Mouse (Mus musculus) intestine, postnatal 0 days (tissue): ENCODE results near the gene Ern1. TPM values are rescaled to one million over a fixed set of nuclear protein-coding genes. Genes with fewer than 3 reads are reported as not detected.

Experiments
- ATAC-seq: fragments of 200-750 bp; cut with Nextera tagmentation; 2 replicates; pipeline ENCODE4 v1.8.0; 2017; ENCODE audit warnings: mild to moderate bottlenecking, moderate TSS enrichment, moderate library complexity
- H3K27ac ChIP-seq: fragments of 300-500 bp; sonication (generic); 2 replicates; pipeline ENCODE4 v1.5.1; 2014; ENCODE audit warnings: mild to moderate bottlenecking, low read depth, low read length, moderate library complexity
- H3K27me3 ChIP-seq: fragments of 300-500 bp; sonication (generic); replicated peaks from 2 replicates; pipeline ENCODE4 v1.6.1; 2014; ENCODE audit warnings: low read length, mixed read lengths; ENCODE audit not compliant: control insufficient read depth, insufficient read depth
- H3K36me3 ChIP-seq: fragments of 300-500 bp; sonication (generic); 2 replicates; pipeline ENCODE4 v1.6.1; 2014; ENCODE audit warnings: mild to moderate bottlenecking, moderate library complexity; ENCODE audit not compliant: control insufficient read depth, insufficient read depth
- H3K4me1 ChIP-seq: fragments of 300-500 bp; sonication (generic); replicated peaks from 2 replicates; pipeline ENCODE4 v1.6.1; 2014; ENCODE audit warnings: antibody characterized with exemption, low read length, mixed read lengths; ENCODE audit not compliant: control insufficient read depth, insufficient read depth
- H3K4me2 ChIP-seq: fragments of 300-500 bp; sonication (generic); replicated peaks from 2 replicates; pipeline ENCODE4 v1.6.1; 2014; ENCODE audit warnings: low read depth, mild to moderate bottlenecking, moderate library complexity
- H3K4me3 ChIP-seq: fragments of 300-500 bp; sonication (generic); 2 replicates; pipeline ENCODE4 v1.5.1; 2014; ENCODE audit warnings: low read depth, low read length
- H3K9ac ChIP-seq: fragments of 300-500 bp; sonication (generic); 2 replicates; pipeline ENCODE4 v1.6.1; 2014; ENCODE audit warnings: mild to moderate bottlenecking, low read depth, low read length
- H3K9me3 ChIP-seq: fragments of 300-500 bp; sonication (generic); 2 replicates; pipeline ENCODE4 v1.6.1; 2016; ENCODE audit warnings: mixed run types; ENCODE audit not compliant: control insufficient read depth
- CTCF ChIP-seq: sonication (generic); IDR thresholded peaks from 2 replicates; pipeline ENCODE4 v1.5.1; 2016; ENCODE audit warnings: low read depth, mild to moderate bottlenecking, control low read depth, antibody characterized with exemption, moderate library complexity
- WGBS: fragments of 180-500 bp; shearing (Covaris S2); extraction: QIAGEN DNeasy Blood & Tissue Kit; methylation state at CpG from one replicate; pipeline ENCODE4 v1.1.7; 2014; 5-methylcytosine and 5-hydroxymethylcytosine counted together
- polyA plus RNA-seq: library from polyadenylated mRNA; unstranded; fragments of >200 nt; fragmentation: Nextera tagmentation; extraction: Ambion mirVana; gene quantifications from 2 replicates; pipeline ENCODE4 v1.2.1, GENCODE M21; 2015

The Ern1 gene
- polyA plus RNA-seq, 1 experiment from 2014 or later: 1.6 TPM

DNA sequence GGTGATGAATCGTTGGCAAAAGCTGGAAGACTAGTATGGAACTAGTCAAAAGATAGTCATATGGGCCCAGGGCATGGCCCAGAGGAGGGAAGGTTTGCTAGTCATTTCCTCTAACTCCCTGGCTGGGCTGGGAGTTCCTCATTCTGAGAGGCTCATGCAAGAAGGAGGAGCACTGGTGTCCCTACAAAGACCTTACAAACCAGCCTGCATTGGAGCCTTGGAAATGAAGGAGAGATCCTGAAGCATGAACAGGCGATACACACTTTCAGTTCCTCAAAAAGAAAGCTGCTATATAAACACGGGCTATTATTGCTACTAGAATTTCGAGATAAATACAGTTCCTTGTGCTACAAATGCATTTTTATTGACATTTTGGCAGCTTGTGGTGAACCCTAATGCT is 59.5 kb downstream of the Ern1 start:
- peaks cover 7% of the 10 kb centered on the region for H3K36me3 ChIP-seq
- H3K27ac ChIP-seq: no peak overlapping the region
- no peak overlapping the region for H3K9ac ChIP-seq
- WGBS: 68% methylated on average over 4 of the region's 4 CpGs
- H3K4me1 ChIP-seq: no peaks in the 10 kb centered on the region
- no peak for TF ChIP-seq CTCF
- H3K4me2 ChIP-seq: no peak overlapping the region
- H3K9me3 ChIP-seq: no peaks in the 10 kb centered on the region
- ATAC-seq: no peak
- no peaks in the 10 kb centered on the region for H3K27me3 ChIP-seq
- H3K4me3 ChIP-seq: no peak overlapping the region

DNA sequence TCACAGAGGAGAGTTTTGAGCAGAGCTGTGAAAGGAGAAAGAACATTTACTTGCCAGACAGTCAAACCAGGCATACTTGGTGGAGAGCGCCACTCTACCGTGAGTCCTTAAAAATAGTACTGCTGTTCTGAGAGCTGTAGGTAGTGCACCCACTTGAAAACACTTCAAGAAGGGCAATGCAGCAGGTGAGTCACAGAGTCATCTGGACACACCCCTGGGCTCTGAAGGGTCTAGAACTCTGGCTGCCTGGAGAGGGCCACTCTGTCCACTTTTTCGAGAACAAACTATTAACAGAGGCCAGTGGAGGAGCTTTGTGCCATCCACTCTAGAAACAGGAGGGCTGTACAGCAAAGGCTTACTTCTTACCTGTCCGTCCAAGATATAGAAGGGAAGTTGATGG is 61.2 kb downstream of the Ern1 start:
- no peak for TF ChIP-seq CTCF
- H3K9me3 ChIP-seq: no peaks in the 10 kb centered on the region
- WGBS: 94% methylated on average over 4 of the region's 4 CpGs

DNA sequence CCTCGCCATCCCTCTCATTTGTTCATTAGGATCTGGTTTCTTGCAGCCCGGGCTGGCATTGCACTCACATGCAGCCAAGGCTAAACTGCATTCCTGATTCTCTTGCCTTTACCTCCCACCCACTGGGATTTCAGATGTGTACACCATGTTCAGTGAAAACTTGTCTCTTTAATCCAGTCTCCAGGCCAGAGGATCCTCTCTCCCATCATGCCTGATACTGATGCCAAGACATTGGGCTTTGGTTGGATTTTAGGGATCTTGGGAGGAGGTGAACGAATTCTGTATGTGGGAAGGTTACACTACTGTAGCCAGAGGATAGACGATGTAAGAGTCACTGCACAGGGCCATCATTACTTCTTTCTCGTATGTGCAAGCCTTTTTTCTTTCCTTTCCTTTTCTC is 62.5 kb downstream of the Ern1 start:
- H3K36me3 ChIP-seq: peaks cover 23% of the 10 kb centered on the region
- H3K4me1 ChIP-seq: no peaks in the 10 kb centered on the region
- no peak overlapping the region for H3K4me3 ChIP-seq
- H3K9me3 ChIP-seq: no peaks in the 10 kb centered on the region
- no peak overlapping the region for H3K9ac ChIP-seq
- H3K27me3 ChIP-seq: no peaks in the 10 kb centered on the region
- TF ChIP-seq CTCF: no peak
- no peak overlapping the region for H3K4me2 ChIP-seq
- no peak for ATAC-seq
- 95% methylated on average over 5 of the region's 5 CpGs for whole genome bisulfite sequencing
- no peak overlapping the region for H3K27ac ChIP-seq

More for the DNA sequence above, 61.2 kb downstream of the Ern1 start:
- no peak for ATAC-seq
- H3K27ac ChIP-seq: no peak overlapping the region
- no peak overlapping the region for H3K4me2 ChIP-seq
- peaks cover 18% of the 10 kb centered on the region for H3K36me3 ChIP-seq
- no peaks in the 10 kb centered on the region for H3K27me3 ChIP-seq
- no peak overlapping the region for H3K4me3 ChIP-seq
- no peak overlapping the region for H3K9ac ChIP-seq
- H3K4me1 ChIP-seq: no peaks in the 10 kb centered on the region

DNA sequence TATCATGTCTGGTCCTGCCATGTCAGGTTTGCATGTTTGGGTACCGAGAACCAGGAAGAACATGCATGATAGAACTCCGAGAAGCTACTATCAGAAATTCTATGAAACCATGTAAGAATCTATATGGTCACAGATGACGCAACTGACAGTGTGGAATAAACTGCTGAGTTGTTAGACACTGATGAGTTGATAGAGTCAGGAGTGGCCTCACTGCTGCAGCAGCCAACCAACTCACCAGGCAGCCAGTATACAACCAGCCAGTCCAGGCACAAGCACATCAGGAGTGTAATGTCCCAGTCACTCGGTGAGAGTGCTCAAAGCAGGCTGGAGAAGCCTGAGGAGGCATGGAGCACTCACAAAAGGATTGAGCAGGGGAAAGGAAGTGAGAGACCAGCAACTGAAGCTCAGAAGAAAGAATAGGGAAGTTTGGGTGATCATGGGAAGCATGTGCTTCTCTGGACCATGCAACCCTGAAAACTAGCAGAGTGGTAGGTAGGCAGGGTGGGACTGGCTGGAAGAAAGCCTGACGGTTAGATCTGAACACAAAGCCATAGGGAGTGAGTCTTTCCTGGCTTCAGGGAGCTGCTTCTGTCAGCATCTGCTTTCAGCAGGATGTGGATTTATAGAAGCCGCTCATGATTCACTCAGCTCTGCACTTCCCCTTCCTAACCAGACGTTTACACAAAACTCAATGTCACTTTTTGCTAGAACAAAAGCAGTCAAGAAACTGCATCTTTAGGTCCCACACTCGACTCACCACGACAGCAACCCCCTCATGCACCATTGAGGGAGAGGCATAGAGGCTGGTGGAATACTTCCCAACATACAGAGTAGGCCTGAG is 68.2 kb downstream of the Ern1 start:
- WGBS: 68% methylated on average over 9 of the region's 9 CpGs
- H3K27me3 ChIP-seq: no peaks in the 10 kb centered on the region
- no peaks in the 10 kb centered on the region for H3K4me1 ChIP-seq
- no peaks in the 10 kb centered on the region for H3K9me3 ChIP-seq
- H3K4me2 ChIP-seq: no peak overlapping the region
- peak overlapping the region; percentile 37; the same call in 1 of the 2 replicates for H3K27ac ChIP-seq
- H3K9ac ChIP-seq: no peak overlapping the region
- no peak for TF ChIP-seq CTCF
- no peak overlapping the region for H3K4me3 ChIP-seq
- peaks cover 29% of the 10 kb centered on the region; the same call in 1 of the 2 replicates for H3K36me3 ChIP-seq
- peak; percentile 56; the same call in 1 of the 2 replicates for ATAC-seq

DNA sequence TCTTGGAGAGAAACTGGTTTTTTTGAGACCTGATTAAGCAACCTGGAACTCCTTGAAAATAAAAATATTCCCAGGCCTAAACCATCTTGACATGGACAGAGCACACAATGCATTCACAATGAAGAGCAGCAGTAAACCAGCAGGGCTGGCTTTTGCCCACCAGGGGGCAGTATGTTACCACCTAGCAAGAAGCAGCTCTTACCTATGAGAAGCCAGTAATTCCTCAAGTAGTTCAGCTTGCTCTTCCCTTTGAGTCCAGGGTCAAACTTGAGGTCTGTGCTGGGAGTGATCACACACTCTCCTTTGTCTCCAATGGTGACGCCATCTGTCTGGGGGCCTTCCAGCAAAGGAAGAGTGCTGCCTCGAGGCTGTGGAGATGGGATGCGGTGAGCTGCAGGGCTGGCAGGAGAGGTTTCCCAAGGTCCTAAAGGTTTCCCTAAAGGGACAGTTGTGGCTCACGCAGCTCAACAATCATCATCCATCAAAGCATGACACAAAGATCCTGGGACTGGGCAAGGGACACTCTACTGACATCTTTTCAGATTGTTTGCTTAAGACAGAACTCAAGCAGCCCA is 68.9 kb downstream of the Ern1 start:
- Histone ChIP-seq H3K4me3 (no peak overlapping the region), H3K27me3 (no peaks in the 10 kb centered on the region), H3K36me3 (peaks cover 35% of the 10 kb centered on the region), H3K4me2 (no peak overlapping the region), H3K4me1 (no peaks in the 10 kb centered on the region), H3K27ac (no peak overlapping the region), H3K9me3 (no peaks in the 10 kb centered on the region), H3K9ac (peak overlapping the region; percentile 31; the same call in 1 of the 2 replicates)
- WGBS: 43% methylated on average over 4 of the region's 4 CpGs
- peak; percentile 57 for ATAC-seq
- TF ChIP-seq CTCF: peak; percentile 99

DNA sequence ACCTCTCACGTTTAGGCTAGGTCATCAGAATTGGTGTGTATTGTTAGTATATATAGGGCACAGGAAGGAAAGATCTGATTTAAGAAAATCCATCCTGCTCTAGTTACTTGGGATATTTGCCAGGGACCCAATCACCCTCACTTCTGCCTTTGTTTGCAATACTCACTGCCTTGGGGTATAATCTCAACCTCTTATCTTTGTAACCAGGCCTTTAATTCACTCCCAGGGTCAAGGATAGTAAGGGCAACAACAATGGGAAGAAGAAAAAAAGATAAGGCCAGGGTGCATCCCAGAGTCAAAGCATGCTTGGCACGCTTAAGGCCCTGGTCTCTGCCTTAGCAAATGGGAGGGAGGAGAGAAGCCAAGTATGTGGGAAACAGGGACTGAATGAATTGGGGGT is 69.8 kb downstream of the Ern1 start:
- Histone ChIP-seq H3K4me1 (no peaks in the 10 kb centered on the region), H3K9ac (no peak overlapping the region), H3K36me3 (peaks cover 30% of the 10 kb centered on the region), H3K4me2 (no peak overlapping the region), H3K27ac (no peak overlapping the region), H3K9me3 (no peaks in the 10 kb centered on the region), H3K4me3 (no peak overlapping the region), H3K27me3 (no peaks in the 10 kb centered on the region)
- no peak for TF ChIP-seq CTCF
- whole genome bisulfite sequencing: 84% methylated on average over 2 of the region's 2 CpGs
- no peak for ATAC-seq
